Mouse (Mus musculus) spleen, embryonic (tissue): ENCODE results near the gene Mecom.

ENCODE experiments used
- CTCF ChIA-PET: fragments of 350-600 bp; sonication (Branson Sonifier 250); formaldehyde crosslinking; loops from one replicate; lab custom pipeline; 2022; lab: Charles Lee

The Mecom gene

GRCm38 (mm10) chr3:30486422-30486821 is 61.4 kb downstream of the Mecom start:
- CTCF ChIA-PET, result no interaction called here

GRCm38 (mm10) chr3:30483006-30483684 is 64.7 kb downstream of the Mecom start:
- CTCF ChIA-PET, result no interaction called here

- CTCF ChIA-PET, result no interaction called here
Observed at GRCm38 (mm10) chr3:30481682-30482081, 66.1 kb downstream of the Mecom start.

GRCm38 (mm10) chr3:30480551-30480950 is 67.3 kb downstream of the Mecom start:
- CTCF ChIA-PET, result no interaction called here

DNA sequence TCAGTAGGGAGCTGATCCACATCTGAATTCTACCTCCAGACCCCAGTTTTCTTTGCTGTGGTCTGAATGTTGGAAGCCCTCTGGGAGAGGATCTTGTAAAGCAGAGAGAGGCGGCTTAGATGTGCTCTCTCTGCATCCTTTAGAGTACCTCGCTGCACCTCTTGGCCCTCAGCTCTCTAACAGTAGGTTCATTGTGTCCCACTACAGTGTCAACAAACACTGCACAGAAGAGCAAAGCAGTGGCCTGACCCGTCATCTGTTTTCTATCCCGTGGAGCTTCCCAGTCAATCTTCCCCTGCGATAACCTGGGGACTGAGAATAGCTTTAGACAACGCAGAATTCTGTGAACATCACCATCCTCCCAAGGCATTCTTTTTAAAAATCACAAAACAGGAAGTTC is 69.6 kb downstream of the Mecom start:
- CTCF ChIA-PET, result no interaction called here

DNA sequence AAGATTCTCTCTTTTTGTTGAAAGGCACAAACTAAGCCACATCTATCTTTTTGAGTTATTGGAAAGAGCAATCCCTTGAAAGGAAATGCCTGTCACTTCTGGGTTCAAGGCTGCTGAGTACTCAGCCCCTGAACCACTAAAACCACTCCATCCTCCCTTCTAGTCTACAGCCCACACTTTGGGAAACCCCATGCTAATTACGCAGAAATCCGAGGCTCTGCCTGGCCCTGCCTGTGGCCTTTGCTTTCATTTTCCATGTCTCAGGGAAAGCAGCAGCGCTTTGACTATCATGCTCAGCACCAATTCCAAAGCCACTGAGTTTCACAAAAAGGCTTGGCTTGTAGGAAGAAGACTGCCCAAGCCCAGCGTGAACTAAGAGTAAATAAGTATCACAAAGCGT is 70.8 kb downstream of the Mecom start:
- CTCF ChIA-PET, result no interaction called here

GRCm38 (mm10) chr3:30475591-30475990 is 72.2 kb downstream of the Mecom start:
- CTCF ChIA-PET, result no interaction called here

DNA sequence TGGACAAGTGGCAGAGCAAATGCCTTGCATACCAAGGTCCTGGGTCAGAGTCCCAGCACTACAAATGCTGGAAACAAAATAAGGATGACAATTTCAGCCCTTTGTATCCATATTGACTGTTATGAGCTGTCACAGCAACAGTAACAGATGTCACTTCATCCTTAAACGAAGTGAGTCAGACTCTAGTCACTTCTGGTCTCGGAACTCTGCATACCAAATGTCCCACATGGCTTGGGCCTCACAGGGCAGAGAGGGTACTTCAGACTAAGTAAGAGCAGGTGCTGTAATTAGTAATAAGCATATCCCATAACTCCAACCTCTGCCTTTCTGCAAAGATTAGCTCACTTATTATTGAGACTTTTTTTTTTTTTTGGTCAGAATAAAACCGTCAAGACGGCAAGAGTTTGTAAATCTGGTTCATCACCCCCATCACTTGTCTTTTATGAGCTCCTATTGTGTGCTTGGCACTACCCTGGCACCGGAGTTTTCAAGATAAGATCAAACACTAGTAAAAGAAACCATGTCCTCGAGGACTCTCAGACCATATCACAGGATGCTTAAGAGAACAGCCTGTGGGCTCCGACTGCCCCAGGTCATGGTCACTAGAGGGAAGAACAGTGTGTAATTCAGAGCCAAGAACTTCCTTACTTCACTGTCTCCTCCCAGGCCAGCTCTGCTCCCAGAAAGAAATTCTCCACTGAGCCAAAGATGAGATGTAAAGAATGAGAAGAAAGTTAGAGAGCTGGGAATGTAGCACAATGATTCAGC is 79.6 kb downstream of the Mecom start:
- CTCF ChIA-PET, result no interaction called here

DNA sequence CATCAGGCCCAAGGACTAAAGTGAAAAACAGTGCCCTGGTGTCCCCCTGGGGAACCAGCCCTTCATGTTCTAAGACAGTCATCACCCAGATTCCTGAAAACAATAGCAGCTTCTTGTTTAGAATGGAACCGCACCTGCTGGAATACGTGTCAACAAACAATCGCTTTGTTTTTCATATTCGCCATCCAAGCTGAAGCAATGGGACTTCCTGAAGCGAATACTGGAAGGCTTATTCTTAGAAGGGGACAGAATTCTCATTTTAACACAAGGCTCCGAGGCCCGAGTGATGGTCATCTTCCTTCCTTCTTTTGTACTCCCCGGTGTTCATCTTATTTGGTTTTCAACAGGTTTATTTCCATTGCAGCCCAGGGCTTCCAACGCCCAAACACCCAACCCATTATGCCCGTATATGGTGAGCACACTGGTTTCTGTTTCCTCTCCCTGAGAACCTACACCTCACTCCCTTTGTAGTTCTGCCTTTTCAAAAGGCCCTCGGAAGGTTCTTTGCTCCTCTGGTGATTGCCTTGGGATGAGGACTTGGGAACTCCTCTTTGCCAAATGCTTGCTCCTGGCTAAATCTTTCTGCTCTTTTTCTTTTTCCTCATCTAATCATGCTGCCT is 81.7 kb downstream of the Mecom start:
- CTCF ChIA-PET, result no interaction called here

DNA sequence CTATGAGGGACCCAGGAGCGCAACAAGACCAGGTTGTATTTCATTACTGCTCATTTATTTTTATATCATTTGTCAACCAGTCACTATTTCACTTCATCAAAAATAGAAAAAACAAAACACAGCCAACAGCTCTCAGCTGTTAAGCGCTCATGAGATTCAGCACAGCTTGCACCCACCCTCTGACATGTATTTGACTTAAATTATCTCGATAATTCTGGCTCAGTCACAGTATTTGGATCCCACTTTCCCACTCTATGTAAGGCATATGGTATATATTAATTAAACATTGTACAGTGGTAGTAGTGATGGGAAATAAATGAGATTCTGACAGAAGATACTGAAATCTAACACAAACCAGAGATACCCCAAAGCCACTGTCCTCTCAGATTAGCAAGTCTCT is 83.3 kb downstream of the Mecom start:
- CTCF ChIA-PET, result no interaction called here

- CTCF ChIA-PET, result no interaction called here
Observed at GRCm38 (mm10) chr3:30461831-30462230, 86.0 kb downstream of the Mecom start.

GRCm38 (mm10) chr3:30460890-30461578 is 86.8 kb downstream of the Mecom start:
- CTCF ChIA-PET, result no interaction called here

DNA sequence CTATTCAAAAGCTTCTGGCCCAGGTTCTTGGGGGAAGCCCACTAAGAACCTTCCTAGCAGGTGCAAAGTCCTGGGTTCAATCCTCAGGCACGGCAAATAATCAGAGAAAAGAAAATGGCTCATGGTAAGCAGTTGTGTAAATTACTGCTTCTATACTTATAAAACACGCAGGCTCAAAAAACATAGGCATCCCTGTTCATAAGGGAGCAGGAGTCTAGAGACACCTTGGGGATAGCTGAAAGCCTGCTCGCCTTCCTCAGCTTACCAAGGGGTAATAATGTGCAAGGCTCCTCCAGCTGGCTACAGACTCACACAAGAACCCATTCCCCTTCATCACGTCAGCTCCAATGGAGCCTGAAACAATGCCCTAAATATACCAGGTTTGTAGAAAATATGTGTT is 88.2 kb downstream of the Mecom start:
- CTCF ChIA-PET, result no interaction called here

DNA sequence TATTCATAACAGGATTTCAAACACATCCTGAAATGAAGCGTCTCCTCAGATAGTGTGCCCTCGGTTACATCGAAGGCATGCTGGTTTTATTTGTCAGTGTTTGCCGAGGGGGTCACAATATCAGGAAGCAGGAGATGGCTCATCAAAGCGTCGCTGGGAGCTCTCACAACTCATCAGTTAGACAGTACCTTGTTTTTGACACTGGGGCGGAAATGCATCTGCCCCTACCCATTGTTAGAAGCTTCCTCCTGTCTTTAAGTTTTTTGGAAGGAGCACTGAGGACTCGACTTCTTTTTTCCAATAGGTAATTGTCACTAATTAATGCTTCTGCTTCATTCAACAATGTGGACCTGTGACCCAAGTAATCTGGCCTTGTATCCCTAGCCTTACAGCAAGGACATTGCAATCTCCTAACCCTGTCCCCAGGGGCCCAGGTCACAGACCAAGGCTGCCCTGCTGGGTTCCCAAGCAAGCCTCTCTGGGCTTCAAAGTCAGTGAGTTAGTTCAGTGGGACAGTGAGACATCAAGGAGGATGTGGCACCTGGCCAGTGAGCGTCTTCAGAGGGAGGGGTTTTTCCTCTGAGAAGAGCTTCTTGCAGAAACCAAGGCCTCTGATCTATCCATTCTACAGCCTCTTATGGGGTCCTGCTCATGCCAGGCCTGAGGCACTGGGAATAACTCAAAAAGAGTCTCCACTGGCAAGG is 89.7 kb downstream of the Mecom start:
- CTCF ChIA-PET, result no interaction called here

DNA sequence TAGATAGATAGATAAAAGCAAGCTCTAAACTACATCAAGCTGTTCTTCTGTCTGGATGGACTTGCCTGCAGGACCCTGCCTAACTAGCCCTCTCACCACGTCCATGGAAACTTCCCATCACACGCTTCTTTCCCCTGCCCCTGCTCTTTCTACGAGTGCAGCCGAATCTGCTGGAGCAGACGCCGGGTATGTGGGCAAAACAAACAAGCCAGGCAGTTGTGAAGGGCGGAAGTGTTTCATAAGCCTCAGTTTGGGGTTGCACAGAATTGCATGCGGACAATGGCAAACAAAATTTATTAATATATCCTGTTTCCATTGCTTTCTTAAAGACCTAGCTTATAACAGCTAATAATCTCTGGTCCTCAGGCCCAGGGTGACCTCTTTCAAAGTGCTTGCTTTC is 91.9 kb downstream of the Mecom start:
- CTCF ChIA-PET, result no interaction called here

- CTCF ChIA-PET, result no interaction called here
Observed at GRCm38 (mm10) chr3:30453546-30454455, 94.0 kb downstream of the Mecom start.

DNA sequence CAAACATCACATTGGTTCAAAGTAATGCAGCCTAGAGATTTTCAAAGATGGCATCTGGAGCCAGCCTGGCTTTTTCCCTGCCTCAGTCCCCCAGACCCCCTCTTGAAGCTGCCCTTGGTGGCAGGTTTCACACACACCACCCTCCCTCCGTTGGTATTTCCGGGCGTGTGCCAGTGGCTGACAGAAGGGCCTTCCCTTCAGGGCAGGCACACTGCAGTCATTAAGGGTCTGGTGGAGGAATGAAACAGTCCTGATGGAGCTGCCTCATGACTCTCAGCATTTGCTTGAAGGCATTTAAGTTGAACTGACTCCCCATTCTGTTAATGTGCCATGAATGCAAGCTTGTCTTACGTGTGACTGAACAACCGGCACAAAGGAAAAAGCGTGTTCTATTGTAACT is 94.8 kb downstream of the Mecom start:
- CTCF ChIA-PET, result no interaction called here

GRCm38 (mm10) chr3:30452511-30452910 is 95.3 kb downstream of the Mecom start:
- CTCF ChIA-PET, result no interaction called here

- CTCF ChIA-PET, result no interaction called here
Observed at GRCm38 (mm10) chr3:30450206-30450965, 97.4 kb downstream of the Mecom start.

DNA sequence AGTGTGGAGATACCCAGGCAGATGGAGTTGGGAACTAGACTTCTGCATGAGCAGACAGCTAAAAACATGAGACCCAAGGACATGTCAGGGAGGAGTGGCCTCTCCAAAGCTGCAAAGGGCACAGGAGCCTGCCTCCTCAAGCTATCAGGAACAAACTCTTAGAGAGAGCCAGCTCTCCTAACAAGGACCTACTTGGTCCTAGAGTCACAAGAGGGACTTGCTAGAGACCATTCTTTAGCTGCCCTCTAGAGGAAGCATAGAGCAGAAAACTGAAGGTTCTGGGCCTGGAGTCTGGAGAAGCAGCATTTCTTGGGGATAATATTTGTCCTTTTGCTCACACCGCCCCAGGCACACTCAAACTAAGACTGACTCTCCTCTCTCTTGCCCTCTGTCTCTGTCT is 99.2 kb downstream of the Mecom start:
- CTCF ChIA-PET, result no interaction called here
